Mouse (Mus musculus) skeletal muscle tissue, postnatal 0 days (tissue): ENCODE data around the gene Tomm5. TPM values are rescaled to one million over a fixed set of nuclear protein-coding genes. Genes with fewer than 3 reads are reported as not detected.

ENCODE experiments used
- polyA plus RNA-seq: library from polyadenylated mRNA; unstranded; fragments of >200 nt; fragmentation: Nextera tagmentation; extraction: Ambion mirVana; gene quantifications from 2 replicates; pipeline ENCODE4 v1.2.1, GENCODE M21; 2015

Tomm5 gene
- 188 and 193 TPM in 2 replicates for polyA plus RNA-seq

DNA sequence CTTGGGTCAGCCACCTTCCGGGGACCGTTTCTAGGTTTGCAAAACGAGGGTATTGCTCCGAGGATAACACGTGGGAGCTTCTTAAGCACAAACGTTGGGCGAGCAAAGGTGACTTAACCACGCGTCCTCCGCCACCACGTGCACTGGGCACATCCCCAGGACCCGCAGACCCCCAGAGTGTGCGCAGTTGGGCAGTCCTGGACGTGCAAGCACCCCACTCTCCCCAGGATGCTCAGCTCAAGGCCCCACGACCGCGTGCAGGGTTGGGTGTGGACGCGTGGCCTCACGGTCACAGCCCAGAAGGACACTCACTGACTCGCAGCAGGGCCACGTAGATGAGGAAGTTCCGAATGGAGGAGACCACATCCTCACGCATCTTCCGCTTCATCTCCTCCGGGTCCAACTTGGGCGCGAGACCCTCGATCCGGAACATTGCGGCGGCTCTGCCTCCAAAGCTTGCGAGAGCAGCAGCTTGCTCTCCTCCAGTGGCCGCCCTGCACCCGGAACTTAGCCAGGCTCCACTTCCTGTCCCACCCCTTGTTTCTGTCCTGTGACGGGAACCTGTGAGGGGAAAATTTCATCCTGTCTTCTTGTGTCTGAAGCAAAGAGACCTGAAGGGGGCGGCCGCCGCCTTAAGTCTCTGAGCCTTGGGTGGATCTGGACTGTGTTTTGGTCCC lies at the start of gene Tomm5:
Tomm5 (minus strand) TSS at position 514 of the 677 bp plus-strand sequence.

DNA sequence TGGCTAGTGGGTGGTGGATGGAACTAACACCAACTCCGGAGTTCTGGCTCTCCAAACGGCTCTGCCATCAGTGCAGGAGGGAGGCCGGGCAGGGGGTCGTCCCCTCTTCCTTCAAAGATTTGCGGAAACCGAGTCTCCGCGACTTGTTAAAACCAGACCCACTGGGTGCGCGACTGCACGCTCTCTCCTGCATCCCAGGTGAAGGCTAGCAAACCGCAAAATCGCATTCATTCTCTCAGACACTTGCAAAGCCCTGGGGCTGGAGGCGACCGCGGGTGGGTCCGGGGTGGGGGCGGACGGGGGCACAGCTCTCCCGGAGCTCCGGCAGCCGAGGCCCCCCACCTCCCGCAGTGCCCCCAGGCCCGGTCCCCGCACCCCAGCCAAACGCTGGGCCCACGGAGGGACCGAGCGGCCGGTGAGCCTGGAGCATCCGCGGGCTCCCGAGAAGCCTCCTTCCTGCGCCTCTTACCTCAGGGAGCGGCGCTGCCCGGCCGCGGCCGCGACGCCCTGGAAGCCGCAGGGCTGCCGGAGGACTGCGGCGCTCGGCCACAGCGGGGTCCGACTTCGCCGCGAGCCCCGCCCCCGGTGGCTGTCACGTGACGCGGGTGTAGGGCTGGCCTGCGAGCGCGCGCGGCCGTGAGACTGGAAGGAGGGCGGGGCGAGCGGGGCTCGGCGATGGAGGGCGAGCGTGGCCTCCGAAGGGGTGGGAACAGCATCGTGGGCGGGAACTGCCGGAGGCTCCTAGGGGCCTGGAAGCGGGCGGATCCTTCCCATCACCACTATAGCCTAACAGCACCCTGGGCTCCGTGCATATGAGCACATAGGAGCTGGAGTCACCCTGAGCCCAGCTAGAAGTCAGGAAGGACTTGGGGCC lies 23.7 kb downstream of the Tomm5 start, which contains the start of gene Fbxo10:
Fbxo10 (minus strand) TSS at position 584 of the 874 bp plus-strand sequence.

Other genes with a start within 250 kb of the Tomm5 start
- 40.2 and 46.2 TPM in 2 replicates for gene Grhpr, start 126.7 kb downstream of the Tomm5 start, polyA plus RNA-seq
- gene Zbtb5, start 95.7 kb downstream of the Tomm5 start, polyA plus RNA-seq = 5.7 and 7.2 TPM in 2 replicates
- gene Polr1e, start 89.5 kb downstream of the Tomm5 start, polyA plus RNA-seq = 13.9 and 14.6 TPM in 2 replicates
- 7.0 and 7.3 TPM in 2 replicates for gene Fbxo10, start 23.5 kb downstream of the Tomm5 start, polyA plus RNA-seq
- 2.1 and 2.4 TPM in 2 replicates for gene Frmpd1, start 76.8 kb upstream of the Tomm5 start, polyA plus RNA-seq
- 6.5 and 7.4 TPM in 2 replicates for gene Trmt10b, start 189.0 kb upstream of the Tomm5 start, polyA plus RNA-seq
- 10.1 and 11.2 TPM in 2 replicates for gene Dcaf10, start 234.0 kb upstream of the Tomm5 start, polyA plus RNA-seq
- gene Exosc3, start 234.6 kb upstream of the Tomm5 start, polyA plus RNA-seq = 30.8 and 34.7 TPM in 2 replicates